Mouse (Mus musculus) forebrain, embryonic 16.5 days (tissue): ENCODE measurements around the gene Mapt. TPM values are rescaled to one million over a fixed set of nuclear protein-coding genes. Genes with fewer than 3 reads are reported as not detected.

Source experiments
- ATAC-seq: fragments of 200-750 bp; cut with Nextera tagmentation; 2 replicates; pipeline ENCODE4 v1.8.0; 2017; ENCODE audit warnings: mild to moderate bottlenecking, moderate library complexity
- H3K27ac ChIP-seq: fragments of 300-500 bp; sonication (generic); 2 replicates; pipeline ENCODE4 v1.5.1; 2014; ENCODE audit warnings: low read length, control low read depth
- H3K27me3 ChIP-seq: fragments of 300-500 bp; sonication (generic); replicated peaks from 2 replicates; pipeline ENCODE4 v1.6.1; 2014; ENCODE audit warnings: low read length; ENCODE audit not compliant: control insufficient read depth, insufficient read depth
- H3K36me3 ChIP-seq: fragments of 300-500 bp; sonication (generic); 2 replicates; pipeline ENCODE4 v1.6.1; 2014; ENCODE audit not compliant: control insufficient read depth, insufficient read depth
- H3K4me1 ChIP-seq: fragments of 300-500 bp; sonication (generic); replicated peaks from 2 replicates; pipeline ENCODE4 v1.6.1; 2014; ENCODE audit warnings: low read length; ENCODE audit not compliant: control insufficient read depth, insufficient read depth
- H3K4me2 ChIP-seq: fragments of 300-500 bp; sonication (generic); 2 replicates; pipeline ENCODE4 v1.6.1; 2014; ENCODE audit warnings: mild to moderate bottlenecking, low read length, control low read depth
- H3K4me3 ChIP-seq: fragments of 300-500 bp; sonication (generic); replicated peaks from 2 replicates; pipeline ENCODE4 v1.5.1; 2014; ENCODE audit warnings: mild to moderate bottlenecking, low read length, control low read depth
- H3K9ac ChIP-seq: fragments of 300-500 bp; sonication (generic); replicated peaks from 2 replicates; pipeline ENCODE4 v1.6.1; 2014; ENCODE audit warnings: low read depth, low read length, control low read depth
- H3K9me3 ChIP-seq: fragments of 300-500 bp; sonication (generic); 2 replicates; pipeline ENCODE4 v1.6.1; 2016; ENCODE audit warnings: low read length; ENCODE audit not compliant: control insufficient read depth
- WGBS: fragments of 180-500 bp; shearing (Covaris S2); extraction: QIAGEN DNeasy Blood & Tissue Kit; methylation state at CpG from one replicate; pipeline ENCODE4 v1.1.7; 2014; 5-methylcytosine and 5-hydroxymethylcytosine counted together
- polyA plus RNA-seq: library from polyadenylated mRNA; unstranded; fragments of >200 nt; fragmentation: Nextera tagmentation; extraction: Ambion mirVana; gene quantifications from 2 replicates; pipeline ENCODE4 v1.2.1, GENCODE M21; 2015

Mapt gene
- polyA plus RNA-seq: 754 and 864 TPM in 2 replicates

- Histone ChIP-seq H3K4me2 (peak within 1 kb of the TSS; percentile 81), H3K27me3 (peaks cover 4% of the 10 kb centered on the region; the same call in 1 of the 2 replicates), H3K9me3 (no peaks in the 10 kb centered on the region), H3K36me3 (no peaks in the 10 kb centered on the region), H3K27ac (peak within 1 kb of the TSS; percentile 96), H3K4me3 (peak within 1 kb of the TSS; percentile 88), H3K4me1 (peaks cover 34% of the 10 kb centered on the region), H3K9ac (peak within 1 kb of the TSS; percentile 94)
- peak; percentile 82 for ATAC-seq
- 0% methylated on average over 79 of the region's 94 CpGs for WGBS
These were observed at the start of gene Mapt for GRCm38 (mm10) chr11:104231041-104231911. Gene Mapt, plus strand, starts transcription at chr11:104231390.

- Histone ChIP-seq H3K4me3 (no peak overlapping the region), H3K4me2 (no peak overlapping the region), H3K9me3 (no peaks in the 10 kb centered on the region), H3K4me1 (no peaks in the 10 kb centered on the region), H3K27me3 (0 out of 2 replicates have a peak, but pooled peaks cover 2% of the 10 kb centered on the region), H3K27ac (no peak overlapping the region), H3K36me3 (no peaks in the 10 kb centered on the region), H3K9ac (no peak overlapping the region)
- WGBS: 84% methylated on average over 3 of the region's 3 CpGs
- no peak for ATAC-seq
These were observed 49.0 kb upstream of the Mapt start for GRCm38 (mm10) chr11:104182141-104182540.

- Histone ChIP-seq H3K4me3 (no peak within 1 kb of the TSS), H3K36me3 (no peaks in the 10 kb centered on the region), H3K27ac (no peak within 1 kb of the TSS), H3K4me1 (no peaks in the 10 kb centered on the region), H3K9ac (no peak within 1 kb of the TSS), H3K27me3 (0 out of 2 replicates have a peak, but pooled peaks cover 2% of the 10 kb centered on the region), H3K9me3 (no peaks in the 10 kb centered on the region), H3K4me2 (no peak within 1 kb of the TSS)
- ATAC-seq: no peak
- 85% methylated on average over 13 of the region's 13 CpGs for WGBS
These were observed 44.9 kb upstream of the Mapt start, which contains the start of gene Sppl2c for GRCm38 (mm10) chr11:104186135-104186836. Gene Sppl2c, plus strand, starts transcription at chr11:104186327.

GRCm38 (mm10) chr11:104186837-104187150, 44.4 kb upstream of the Mapt start:
- Histone ChIP-seq H3K4me2 (no peak overlapping the region), H3K4me3 (no peak overlapping the region), H3K9ac (no peak overlapping the region), H3K36me3 (no peaks in the 10 kb centered on the region), H3K27ac (no peak overlapping the region), H3K9me3 (no peaks in the 10 kb centered on the region), H3K4me1 (no peaks in the 10 kb centered on the region), H3K27me3 (0 out of 2 replicates have a peak, but pooled peaks cover 2% of the 10 kb centered on the region)
- ATAC-seq: no peak
- WGBS: 90% methylated on average over 9 of the region's 9 CpGs

GRCm38 (mm10) chr11:104187766-104188165, 43.4 kb upstream of the Mapt start:
- H3K9me3 ChIP-seq: no peaks in the 10 kb centered on the region
- no peak overlapping the region for H3K4me2 ChIP-seq
- 95% methylated on average over 10 of the region's 10 CpGs for WGBS

GRCm38 (mm10) chr11:104190008-104190407, 41.2 kb upstream of the Mapt start:
- WGBS: 69% methylated on average over 2 of the region's 2 CpGs

More at GRCm38 (mm10) chr11:104187766-104188165, 43.4 kb upstream of the Mapt start:
- ATAC-seq: no peak
- no peaks in the 10 kb centered on the region for H3K27me3 ChIP-seq
- no peaks in the 10 kb centered on the region for H3K36me3 ChIP-seq
- no peaks in the 10 kb centered on the region for H3K4me1 ChIP-seq
- no peak overlapping the region for H3K27ac ChIP-seq
- no peak overlapping the region for H3K4me3 ChIP-seq
- H3K9ac ChIP-seq: no peak overlapping the region

DNA sequence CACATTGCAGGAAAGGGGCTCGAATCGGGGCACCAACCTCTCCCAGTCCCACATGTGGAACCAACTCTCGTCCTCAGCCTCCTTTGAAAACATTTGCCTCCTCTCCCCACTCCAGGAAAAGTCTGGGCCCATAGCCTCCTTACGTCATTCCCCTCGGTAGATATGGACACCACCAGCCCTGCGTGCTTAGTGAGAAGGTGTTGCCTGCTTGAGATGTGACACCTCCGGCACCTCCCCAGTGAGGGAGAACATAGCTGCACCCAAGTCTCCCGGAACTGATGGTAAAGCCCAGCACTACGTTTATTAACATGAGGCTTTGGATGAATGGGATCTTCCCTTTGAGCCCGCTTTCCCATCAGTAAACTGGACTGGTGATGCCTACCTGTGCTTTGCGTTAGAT, 35.8 kb upstream of the Mapt start:
- peaks cover 6% of the 10 kb centered on the region; the same call in 1 of the 2 replicates for H3K27me3 ChIP-seq
- no peak overlapping the region for H3K27ac ChIP-seq
- H3K9me3 ChIP-seq: no peaks in the 10 kb centered on the region
- ATAC-seq: no peak
- H3K4me3 ChIP-seq: peak overlapping the region; percentile 17; the same call in 1 of the 2 replicates
- H3K36me3 ChIP-seq: no peaks in the 10 kb centered on the region
- no peaks in the 10 kb centered on the region for H3K4me1 ChIP-seq
- WGBS: 78% methylated on average over 11 of the region's 11 CpGs
- peak overlapping the region; percentile 34 for H3K4me2 ChIP-seq
- H3K9ac ChIP-seq: no peak overlapping the region; the same call in 1 of the 2 replicates

More at GRCm38 (mm10) chr11:104190008-104190407, 41.2 kb upstream of the Mapt start:
- Histone ChIP-seq H3K9ac (no peak overlapping the region), H3K27me3 (no peaks in the 10 kb centered on the region), H3K9me3 (no peaks in the 10 kb centered on the region), H3K4me1 (no peaks in the 10 kb centered on the region), H3K36me3 (no peaks in the 10 kb centered on the region), H3K27ac (no peak overlapping the region), H3K4me2 (no peak overlapping the region), H3K4me3 (no peak overlapping the region)
- no peak for ATAC-seq

- no peaks in the 10 kb centered on the region for H3K4me1 ChIP-seq
- H3K4me3 ChIP-seq: peak overlapping the region; percentile 17; the same call in 1 of the 2 replicates
- no peak overlapping the region; the same call in 1 of the 2 replicates for H3K9ac ChIP-seq
- H3K36me3 ChIP-seq: no peaks in the 10 kb centered on the region
- H3K27ac ChIP-seq: no peak overlapping the region
- peak; percentile 88 for ATAC-seq
- H3K4me2 ChIP-seq: peak overlapping the region; percentile 34
- H3K9me3 ChIP-seq: no peaks in the 10 kb centered on the region
- WGBS: 4% methylated on average over 9 of the region's 9 CpGs
- peaks cover 8% of the 10 kb centered on the region; the same call in 1 of the 2 replicates for H3K27me3 ChIP-seq
These were observed 35.4 kb upstream of the Mapt start for GRCm38 (mm10) chr11:104195791-104196190.

- 8% methylated on average over 10 of the region's 10 CpGs for WGBS
- Histone ChIP-seq H3K9me3 (peaks cover 3% of the 10 kb centered on the region; the same call in 1 of the 2 replicates), H3K4me1 (no peaks in the 10 kb centered on the region), H3K4me2 (no peak overlapping the region), H3K9ac (no peak overlapping the region), H3K27me3 (peaks cover 8% of the 10 kb centered on the region; the same call in 1 of the 2 replicates), H3K27ac (no peak overlapping the region), H3K4me3 (no peak overlapping the region), H3K36me3 (no peaks in the 10 kb centered on the region)
- ATAC-seq: no peak
These were observed 33.3 kb upstream of the Mapt start for GRCm38 (mm10) chr11:104197861-104198260.
